In the genomic region with DNA sequence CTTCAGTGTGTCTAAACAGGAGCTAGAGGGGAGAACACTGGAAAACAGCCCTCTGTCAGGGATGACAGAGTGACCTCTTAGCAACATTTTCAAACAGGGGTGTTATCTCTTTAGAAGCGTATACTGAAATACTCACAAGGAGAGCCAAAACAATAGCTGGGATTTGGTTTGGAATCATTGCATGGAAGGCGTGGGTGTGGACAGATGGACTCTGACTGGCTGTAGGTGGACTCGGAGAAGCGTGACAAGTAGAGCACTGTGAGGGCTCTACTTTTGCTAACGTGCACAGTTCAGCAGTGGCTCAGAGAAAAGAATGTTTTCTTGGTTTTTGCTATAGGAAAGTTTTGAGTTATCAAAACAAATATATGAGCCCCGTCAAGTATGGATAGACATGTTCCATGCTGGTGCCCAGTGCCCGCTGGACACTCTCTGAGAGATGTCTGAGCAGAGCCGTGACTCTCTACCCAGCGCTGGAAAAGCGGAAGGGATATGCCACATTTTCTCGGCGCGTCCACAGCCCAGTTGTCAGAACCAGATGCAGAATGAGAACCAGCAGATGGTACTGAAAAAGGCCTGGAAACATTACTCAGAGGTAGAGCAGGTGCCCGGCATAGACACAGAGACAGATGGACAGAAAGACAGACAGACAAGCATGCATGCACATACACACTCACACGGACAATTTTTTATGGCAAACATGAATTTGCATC, we compare ENCODE assay signal across 10 mouse cellular contexts.
A peak's percentile ranks its signal among the peaks of the same experiment; 100 is the strongest.
DNase-seq lines count a peak whose midpoint lies in the region; TF ChIP-seq lines count a peak whose summit lies in the region.
"Had no signal": no experiment of that assay in that cellular context is flagged by ENCODE, and none has a peak within 500 bp of the region (broad histone marks: within the 10 kb centered on the region; RNA-seq: fewer than 3 reads in every experiment).

No protein-coding gene starts in this region.

- H3K4me3 ChIP-seq in layer of hippocampus, adult 2 months = peak overlapping the region; percentile 22; the same call in 1 of the 2 replicates
- no peak overlapping the region for H3K4me3 ChIP-seq in embryonic facial prominence, embryonic 10.5 days
- no peak overlapping the region for H3K4me3 ChIP-seq in forebrain, embryonic 10.5 days

- H3K4me1 ChIP-seq in embryonic facial prominence, embryonic 10.5 days = peaks cover 58% of the 10 kb centered on the region
- peaks cover 43% of the 10 kb centered on the region for H3K4me1 ChIP-seq in forebrain, embryonic 10.5 days

- no peaks in the 10 kb centered on the region for H3K36me3 ChIP-seq in embryonic facial prominence, embryonic 10.5 days (replicated peaks)
- no peaks in the 10 kb centered on the region for H3K36me3 ChIP-seq in forebrain, embryonic 10.5 days (replicated peaks)

- H3K9me3 ChIP-seq in embryonic facial prominence, embryonic 10.5 days = no peaks in the 10 kb centered on the region
- no peaks in the 10 kb centered on the region for H3K9me3 ChIP-seq in forebrain, embryonic 10.5 days

- peak; percentile 40 for DNase-seq in cerebellum, adult 9-10 months
- DNase-seq in cerebellum, adult 11-12 months = no peak
- DNase-seq in layer of hippocampus, adult 2 months (ENCODE audit: low spot score in 2 of 2) = peak; percentile 65 to 70
- DNase-seq in layer of hippocampus, postnatal 10 days (ENCODE audit: low spot score in 2 of 2) = no peak
- no peak for DNase-seq in embryonic facial prominence, embryonic 10.5 days (ENCODE audit: low spot score)
- DNase-seq in left cerebral cortex, postnatal 36 days (ENCODE audit: low spot score in 2 of 2) = peak; percentile 66 to 71
- no peak for DNase-seq in T-cell, adult 2 months (ENCODE audit: low spot score)
- no peak for DNase-seq in forebrain, embryonic 10.5 days (ENCODE audit: extremely low spot score, low spot score)
- DNase-seq: forebrain, postnatal 0 days had no signal

- H3K27me3 ChIP-seq in embryonic facial prominence, embryonic 10.5 days (replicated peaks; ENCODE audit: low read depth, poor library complexity, severe bottlenecking) = peaks cover 32% of the 10 kb centered on the region
- peaks cover 21% of the 10 kb centered on the region; the same call in 1 of the 2 replicates for H3K27me3 ChIP-seq in forebrain, embryonic 10.5 days (ENCODE audit: poor library complexity, severe bottlenecking)

- WGBS in embryonic facial prominence, embryonic 10.5 days = 85% methylated on average over 15 of the region's 15 CpGs
- WGBS in forebrain, embryonic 10.5 days = 90% methylated on average over 15 of the region's 15 CpGs

- H3K27ac ChIP-seq in layer of hippocampus, adult 2 months = peak overlapping the region; percentile 80
- peak overlapping the region; percentile 73 for H3K27ac ChIP-seq in embryonic facial prominence, embryonic 10.5 days (replicated peaks)
- H3K27ac ChIP-seq in forebrain, embryonic 10.5 days = no peak overlapping the region
- H3K27ac ChIP-seq: liver, embryonic 14.5 days had no signal

- intact Hi-C loops in left cerebral cortex, postnatal 36 days (cut with DNase I) = loop anchor here (5.0 to 10.0 kb wide), 2 partner anchors 38 to 126 kb away; no protein-coding TSS in a partner anchor

- TF ChIP-seq CTCF in layer of hippocampus, adult 2 months (conservative IDR thresholded peaks at IDR 0.05) = no peak

Comparison
In these comparisons a context has a peak if more than half of its experiments do, and no peak if none do; other contexts are left out.
1. DNase-seq: peak in cerebellum, adult 9-10 months (single experiment), layer of hippocampus, adult 2 months (2 of 2) and left cerebral cortex, postnatal 36 days (2 of 2); none in cerebellum, adult 11-12 months (single experiment), layer of hippocampus, postnatal 10 days (0 of 2), embryonic facial prominence, embryonic 10.5 days (single experiment), T-cell, adult 2 months (single experiment) and forebrain, embryonic 10.5 days (single experiment).